Mouse (Mus musculus) intestine, embryonic 15.5 days (tissue): ENCODE measurements around the gene Dgkz. TPM values are rescaled to one million over a fixed set of nuclear protein-coding genes. Genes with fewer than 3 reads are reported as not detected.

Experiments
- ATAC-seq: fragments of 200-750 bp; cut with Nextera tagmentation; 2 replicates; pipeline ENCODE4 v1.8.0; 2017; ENCODE audit warnings: moderate TSS enrichment, moderate library complexity
- H3K27ac ChIP-seq: fragments of 300-500 bp; sonication (generic); 2 replicates; pipeline ENCODE4 v1.5.1; 2015; ENCODE audit warnings: mild to moderate bottlenecking, inconsistent platforms
- H3K27me3 ChIP-seq: fragments of 300-500 bp; sonication (generic); replicated peaks from 2 replicates; pipeline ENCODE4 v1.6.1; 2015; ENCODE audit warnings: inconsistent platforms
- H3K36me3 ChIP-seq: fragments of 300-500 bp; sonication (generic); 2 replicates; pipeline ENCODE4 v1.6.1; 2015; ENCODE audit warnings: inconsistent platforms
- H3K4me1 ChIP-seq: fragments of 300-500 bp; sonication (generic); replicated peaks from 2 replicates; pipeline ENCODE4 v1.6.1; 2015; ENCODE audit warnings: inconsistent platforms
- H3K4me2 ChIP-seq: fragments of 300-500 bp; sonication (generic); replicated peaks from 2 replicates; pipeline ENCODE4 v1.6.1; 2015; ENCODE audit warnings: mild to moderate bottlenecking, inconsistent platforms
- H3K4me3 ChIP-seq: fragments of 300-500 bp; sonication (generic); replicated peaks from 2 replicates; pipeline ENCODE4 v1.5.1; 2015; ENCODE audit warnings: inconsistent platforms
- H3K9ac ChIP-seq: fragments of 300-500 bp; sonication (generic); 2 replicates; pipeline ENCODE4 v1.6.1; 2015; ENCODE audit warnings: inconsistent platforms
- H3K9me3 ChIP-seq: fragments of 300-500 bp; sonication (generic); 2 replicates; pipeline ENCODE4 v1.6.1; 2016; ENCODE audit warnings: inconsistent platforms
- WGBS: fragments of 180-500 bp; shearing (Covaris S2); methylation state at CpG from one replicate; pipeline ENCODE4 v1.1.7; 2015; 5-methylcytosine and 5-hydroxymethylcytosine counted together
- polyA plus RNA-seq: library from polyadenylated mRNA; unstranded; fragments of >200 nt; fragmentation: Nextera tagmentation; extraction: Ambion mirVana; gene quantifications from 2 replicates; pipeline ENCODE4 v1.2.1, GENCODE M21; 2015

Dgkz gene
- polyA plus RNA-seq, 1 experiment from 2014 or later, result 60.3 TPM

DNA sequence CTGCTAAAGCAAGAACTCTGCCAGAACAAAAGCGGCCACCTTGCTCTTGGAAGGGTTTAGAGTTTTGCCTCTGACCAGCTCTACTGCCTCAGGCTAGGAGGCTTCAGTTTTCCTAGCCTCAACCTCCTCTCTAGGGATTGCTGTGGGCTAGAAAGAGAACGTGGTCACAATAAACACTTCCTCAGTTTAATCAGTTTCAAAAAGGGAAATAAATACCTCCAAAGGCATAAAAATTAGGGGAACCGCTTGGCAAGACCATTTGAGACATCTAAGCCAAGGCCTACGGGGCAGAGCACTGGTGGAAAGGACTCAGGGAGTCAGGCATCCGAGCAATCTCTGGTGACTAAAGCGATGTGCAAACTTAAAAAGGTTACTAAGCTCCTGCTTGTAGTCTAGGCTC lies 19.8 kb downstream of the Dgkz start:
- H3K4me2 ChIP-seq, result no peak overlapping the region
- no peak overlapping the region for H3K9ac ChIP-seq
- H3K9me3 ChIP-seq, result no peaks in the 10 kb centered on the region
- WGBS, result 83% methylated on average over 6 of the region's 6 CpGs
- peaks cover 70% of the 10 kb centered on the region for H3K4me1 ChIP-seq
- ATAC-seq, result no peak
- H3K27me3 ChIP-seq, result no peaks in the 10 kb centered on the region
- H3K27ac ChIP-seq, result peak overlapping the region; percentile 32
- H3K4me3 ChIP-seq, result no peak overlapping the region
- H3K36me3 ChIP-seq, result no peaks in the 10 kb centered on the region

DNA sequence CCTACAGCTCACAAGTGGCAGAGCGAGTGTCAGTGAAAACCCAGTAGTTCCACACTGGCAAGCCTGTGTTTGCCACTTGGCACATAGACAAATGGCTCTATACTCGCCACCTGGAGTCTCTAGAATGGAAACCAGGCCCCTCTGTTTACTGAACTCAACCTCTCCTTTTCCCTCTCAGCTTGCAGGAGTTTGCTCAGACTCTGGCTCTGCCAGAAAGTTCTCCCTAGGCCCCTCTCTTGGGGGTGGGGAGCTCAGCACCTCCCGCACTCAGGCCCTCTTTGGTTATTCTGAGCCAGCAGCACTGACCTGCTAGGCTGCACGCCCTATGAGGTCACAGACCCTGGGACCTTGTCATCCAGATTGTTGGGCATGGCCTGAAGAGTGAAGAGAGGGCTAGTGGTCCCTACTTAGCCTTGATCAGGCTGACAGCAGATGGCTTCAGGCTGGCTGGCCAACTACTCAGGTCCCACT lies 20.5 kb downstream of the Dgkz start:
- Histone ChIP-seq H3K27ac (0 out of 2 replicates have a peak overlapping the region, but pooled peaks have one; percentile 44), H3K4me1 (peaks cover 71% of the 10 kb centered on the region), H3K9me3 (no peaks in the 10 kb centered on the region), H3K9ac (no peak overlapping the region), H3K36me3 (no peaks in the 10 kb centered on the region), H3K4me2 (no peak overlapping the region), H3K4me3 (no peak overlapping the region), H3K27me3 (no peaks in the 10 kb centered on the region)
- WGBS, result 64% methylated on average over 4 of the region's 4 CpGs
- ATAC-seq, result no peak

DNA sequence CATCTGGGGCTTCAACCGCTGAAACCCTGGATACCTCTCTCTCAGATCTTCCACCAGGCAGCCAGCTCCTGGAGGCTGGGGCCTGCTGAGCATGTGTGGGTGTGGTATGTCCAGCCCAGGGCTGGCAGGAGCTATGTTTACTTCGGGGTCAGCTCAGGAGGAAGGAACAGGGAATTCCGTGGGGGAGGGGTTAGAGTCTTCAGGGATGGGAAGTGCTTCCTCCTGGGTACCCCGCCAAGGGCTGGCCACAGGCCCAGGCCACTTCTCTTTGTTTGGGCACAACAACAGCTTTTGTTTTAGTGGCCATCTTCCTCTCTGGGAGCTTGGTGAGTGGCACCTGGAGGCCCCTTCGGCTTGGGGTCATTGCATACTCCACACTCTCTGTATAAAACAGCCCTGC lies 21.8 kb downstream of the Dgkz start:
- Histone ChIP-seq H3K4me2 (no peak overlapping the region), H3K27ac (peak overlapping the region; percentile 45)

DNA sequence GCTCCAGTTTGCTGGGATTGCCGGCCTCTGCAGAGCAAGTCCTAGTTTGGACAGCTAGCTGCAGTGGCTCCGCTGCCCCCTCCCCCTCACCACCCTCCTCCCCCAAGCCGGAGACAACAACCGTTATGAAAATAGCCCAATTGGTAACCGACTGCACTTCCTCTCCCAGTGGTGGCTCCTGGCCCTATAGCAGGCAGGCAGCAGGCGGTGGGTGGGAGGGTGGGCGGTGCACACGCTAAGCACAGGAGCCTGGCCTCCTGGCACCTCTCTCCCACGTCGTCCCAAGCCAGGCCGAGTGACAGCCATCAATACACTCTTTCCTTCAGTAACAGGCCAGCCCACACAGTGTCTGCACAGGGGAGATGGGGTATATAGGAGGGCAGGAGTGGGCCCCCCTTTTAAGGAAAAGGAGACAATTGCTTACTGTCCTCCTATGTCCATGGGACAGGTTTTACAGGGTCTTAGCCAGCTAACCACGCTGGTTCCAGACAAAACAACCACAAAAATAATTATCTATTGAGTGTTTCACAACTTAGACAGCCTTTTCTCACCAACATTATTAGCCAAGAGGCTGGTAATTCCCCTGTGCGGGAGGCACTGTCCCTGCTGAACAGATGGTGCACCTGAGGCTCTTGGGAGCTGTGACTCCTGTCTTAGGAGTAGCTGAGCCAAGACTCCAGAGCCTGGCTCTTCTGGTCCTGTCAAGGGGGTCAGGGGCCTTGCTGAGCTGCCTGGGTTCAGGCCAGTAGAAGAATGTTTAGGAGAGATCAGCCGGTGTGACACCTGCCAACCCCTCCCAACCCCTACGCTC lies 25.2 kb downstream of the Dgkz start:
- Histone ChIP-seq H3K27me3 (no peaks in the 10 kb centered on the region), H3K4me3 (no peak overlapping the region), H3K9me3 (no peaks in the 10 kb centered on the region), H3K27ac (peak overlapping the region; percentile 75), H3K4me1 (peaks cover 67% of the 10 kb centered on the region), H3K4me2 (peak overlapping the region; percentile 48), H3K36me3 (no peaks in the 10 kb centered on the region), H3K9ac (peak overlapping the region; percentile 22)
- ATAC-seq, result peak; percentile 58
- 18% methylated on average over 15 of the region's 15 CpGs for whole genome bisulfite sequencing

More for the DNA sequence above, 21.8 kb downstream of the Dgkz start:
- ATAC-seq, result 0 out of 2 replicates have a peak, but pooled peaks have one; percentile 24
- H3K4me3 ChIP-seq, result no peak overlapping the region
- H3K9me3 ChIP-seq, result no peaks in the 10 kb centered on the region
- H3K9ac ChIP-seq, result no peak overlapping the region
- H3K4me1 ChIP-seq, result peaks cover 71% of the 10 kb centered on the region
- 11% methylated on average over 5 of the region's 5 CpGs for WGBS
- H3K27me3 ChIP-seq, result no peaks in the 10 kb centered on the region
- no peaks in the 10 kb centered on the region for H3K36me3 ChIP-seq

DNA sequence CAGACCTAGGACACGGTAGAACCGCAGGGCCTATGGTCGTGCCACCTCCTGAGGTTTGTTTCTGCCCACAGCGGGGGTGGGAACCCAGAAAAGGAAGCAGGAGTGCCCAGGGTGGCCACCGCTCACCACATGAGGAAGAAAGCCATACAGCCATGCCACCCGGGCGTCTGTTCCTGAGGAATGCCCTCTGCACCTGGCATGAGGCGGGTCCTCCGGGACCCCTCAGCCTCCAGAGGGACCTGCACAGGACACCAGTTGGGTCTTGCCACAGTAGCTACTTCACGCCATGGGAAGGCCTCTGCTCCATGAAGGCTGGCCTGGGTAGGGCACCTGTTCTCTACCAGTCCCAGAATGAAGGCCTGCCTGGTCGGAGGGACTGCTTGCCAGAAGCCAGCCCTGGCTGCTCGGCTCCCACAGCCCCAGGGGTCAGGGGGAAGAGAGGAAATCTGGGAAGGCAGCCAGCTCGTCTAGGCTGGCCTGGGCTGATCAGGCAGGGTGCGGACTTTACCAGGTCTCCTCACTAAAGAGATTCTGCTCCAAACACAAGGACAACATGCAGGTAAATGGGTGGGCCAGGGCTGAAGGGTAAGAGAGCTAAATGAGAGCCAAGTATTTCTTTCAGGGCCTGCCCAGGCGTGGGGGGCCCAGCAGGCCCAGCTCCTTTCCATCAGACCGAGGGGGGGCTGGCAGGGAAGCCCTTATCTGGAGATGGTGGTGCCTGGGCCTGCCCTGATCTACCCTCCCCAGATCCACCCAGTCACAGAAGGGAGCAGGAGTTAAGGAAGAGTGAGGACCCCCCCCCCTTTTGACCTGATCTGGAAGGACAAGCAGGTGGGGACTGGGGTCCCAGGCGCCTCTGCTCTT lies 26.0 kb downstream of the Dgkz start:
- Histone ChIP-seq H3K27ac (peak overlapping the region; percentile 75), H3K9me3 (no peaks in the 10 kb centered on the region), H3K4me3 (no peak overlapping the region), H3K9ac (peak overlapping the region; percentile 22), H3K36me3 (no peaks in the 10 kb centered on the region), H3K4me1 (peaks cover 66% of the 10 kb centered on the region), H3K4me2 (peak overlapping the region; percentile 48), H3K27me3 (no peaks in the 10 kb centered on the region)
- ATAC-seq, result peak; percentile 11
- 69% methylated on average over 17 of the region's 17 CpGs for WGBS

DNA sequence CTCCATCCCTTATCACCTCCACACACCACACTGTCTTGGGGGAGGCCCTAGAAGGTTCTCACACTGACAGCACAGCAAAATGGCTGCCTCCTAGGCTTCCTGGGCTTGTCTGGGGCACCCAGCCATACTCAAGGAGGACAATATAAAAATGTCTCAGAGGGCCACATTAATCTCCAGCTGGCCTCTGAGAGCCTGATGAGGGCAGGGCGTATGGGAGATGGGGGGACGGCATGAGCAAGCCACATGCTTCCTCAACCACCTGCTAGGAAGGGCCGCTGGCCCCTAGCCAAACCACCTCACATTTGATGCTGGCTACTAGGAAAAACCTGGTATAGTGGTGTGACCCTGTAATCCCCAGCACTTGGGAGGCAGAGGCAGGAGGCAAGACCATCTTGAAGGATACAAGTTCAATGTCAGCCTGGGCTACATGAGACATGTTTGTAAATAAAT lies 26.8 kb downstream of the Dgkz start:
- H3K9me3 ChIP-seq, result no peaks in the 10 kb centered on the region
- H3K4me2 ChIP-seq, result no peak overlapping the region
- ATAC-seq, result no peak
- no peak overlapping the region for H3K9ac ChIP-seq
- H3K4me1 ChIP-seq, result peaks cover 64% of the 10 kb centered on the region
- 66% methylated on average over 3 of the region's 3 CpGs for WGBS
- H3K36me3 ChIP-seq, result no peaks in the 10 kb centered on the region
- H3K27ac ChIP-seq, result no peak overlapping the region; the same call in 1 of the 2 replicates
- no peaks in the 10 kb centered on the region for H3K27me3 ChIP-seq
- no peak overlapping the region for H3K4me3 ChIP-seq

DNA sequence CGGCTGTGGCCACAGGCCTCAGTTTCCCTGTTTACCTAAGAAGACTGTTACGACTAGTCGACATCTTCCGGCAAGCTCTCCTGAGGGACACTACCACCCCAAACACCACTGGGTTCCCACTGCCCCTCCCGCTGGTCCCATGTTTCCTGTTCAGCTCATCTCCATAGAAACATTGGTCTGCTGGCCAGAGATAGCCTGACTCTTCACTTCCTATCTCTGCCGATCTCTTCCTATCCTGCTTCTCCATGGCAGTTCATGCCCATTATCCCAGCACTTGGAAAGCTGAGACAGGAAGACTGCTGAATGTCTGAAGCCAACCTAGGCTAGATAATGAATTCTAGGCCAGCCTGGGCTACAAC lies 27.5 kb downstream of the Dgkz start:
- no peaks in the 10 kb centered on the region for H3K27me3 ChIP-seq
- peak overlapping the region; percentile 17; the same call in 1 of the 2 replicates for H3K4me2 ChIP-seq
- H3K9ac ChIP-seq, result 0 out of 2 replicates have a peak overlapping the region, but pooled peaks have one; percentile 0
- 64% methylated on average over 6 of the region's 6 CpGs for WGBS
- no peak for ATAC-seq
- no peaks in the 10 kb centered on the region for H3K9me3 ChIP-seq
- peaks cover 58% of the 10 kb centered on the region for H3K4me1 ChIP-seq
- H3K27ac ChIP-seq, result 0 out of 2 replicates have a peak overlapping the region, but pooled peaks have one; percentile 45
- no peak overlapping the region for H3K4me3 ChIP-seq
- no peaks in the 10 kb centered on the region for H3K36me3 ChIP-seq

- ATAC-seq, result peak; percentile 34
- no peaks in the 10 kb centered on the region for H3K9me3 ChIP-seq
- H3K36me3 ChIP-seq, result no peaks in the 10 kb centered on the region
- no peaks in the 10 kb centered on the region for H3K27me3 ChIP-seq
- 60% methylated on average over 11 of the region's 11 CpGs for WGBS
- 0 out of 2 replicates have a peak overlapping the region, but pooled peaks have one; percentile 0 for H3K9ac ChIP-seq
- peak overlapping the region; percentile 45 for H3K27ac ChIP-seq
- no peak overlapping the region for H3K4me3 ChIP-seq
- peak overlapping the region; percentile 17; the same call in 1 of the 2 replicates for H3K4me2 ChIP-seq
- H3K4me1 ChIP-seq, result peaks cover 58% of the 10 kb centered on the region
Measured at GRCm38 (mm10) chr2:91947397-91948150, 28.1 kb downstream of the Dgkz start.

DNA sequence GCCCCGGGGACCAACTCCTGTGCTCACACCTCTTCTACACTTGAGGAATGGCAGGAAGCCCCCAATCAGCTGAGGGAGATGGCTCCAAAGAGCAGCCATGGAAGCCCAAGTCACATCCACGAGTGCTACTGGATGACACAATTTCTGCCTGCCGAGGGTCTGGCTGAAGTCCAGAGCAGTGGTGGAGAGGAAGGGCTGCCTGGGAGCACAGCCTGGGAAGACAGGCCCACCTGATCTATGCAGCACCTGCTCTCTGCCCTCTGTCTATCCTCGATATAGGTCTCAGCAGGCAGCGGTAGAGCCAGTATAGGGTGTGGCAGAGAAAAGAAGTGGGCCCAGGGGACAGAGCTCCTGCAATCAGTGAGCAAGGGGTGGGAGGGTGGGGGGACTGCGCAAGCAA lies 28.8 kb downstream of the Dgkz start:
- H3K4me1 ChIP-seq, result peaks cover 58% of the 10 kb centered on the region
- H3K9ac ChIP-seq, result no peak overlapping the region; the same call in 1 of the 2 replicates
- no peak overlapping the region for H3K27ac ChIP-seq
- H3K27me3 ChIP-seq, result no peaks in the 10 kb centered on the region
- peak; percentile 48 for ATAC-seq
- WGBS, result 41% methylated on average over 6 of the region's 6 CpGs
- H3K4me3 ChIP-seq, result no peak overlapping the region
- no peaks in the 10 kb centered on the region for H3K9me3 ChIP-seq
- no peak overlapping the region for H3K4me2 ChIP-seq
- 0 out of 2 replicates have a peak, but pooled peaks cover 1% of the 10 kb centered on the region for H3K36me3 ChIP-seq

- WGBS, result 92% methylated on average over 18 of the region's 18 CpGs
- peak within 1 kb of the TSS; percentile 5; the same call in 1 of the 2 replicates for H3K9ac ChIP-seq
Measured at GRCm38 (mm10) chr2:91945483-91945882, 30.2 kb downstream of the Dgkz start, which contains the start of gene Gm9821. Gene Gm9821, plus strand, starts transcription at chr2:91945703.

DNA sequence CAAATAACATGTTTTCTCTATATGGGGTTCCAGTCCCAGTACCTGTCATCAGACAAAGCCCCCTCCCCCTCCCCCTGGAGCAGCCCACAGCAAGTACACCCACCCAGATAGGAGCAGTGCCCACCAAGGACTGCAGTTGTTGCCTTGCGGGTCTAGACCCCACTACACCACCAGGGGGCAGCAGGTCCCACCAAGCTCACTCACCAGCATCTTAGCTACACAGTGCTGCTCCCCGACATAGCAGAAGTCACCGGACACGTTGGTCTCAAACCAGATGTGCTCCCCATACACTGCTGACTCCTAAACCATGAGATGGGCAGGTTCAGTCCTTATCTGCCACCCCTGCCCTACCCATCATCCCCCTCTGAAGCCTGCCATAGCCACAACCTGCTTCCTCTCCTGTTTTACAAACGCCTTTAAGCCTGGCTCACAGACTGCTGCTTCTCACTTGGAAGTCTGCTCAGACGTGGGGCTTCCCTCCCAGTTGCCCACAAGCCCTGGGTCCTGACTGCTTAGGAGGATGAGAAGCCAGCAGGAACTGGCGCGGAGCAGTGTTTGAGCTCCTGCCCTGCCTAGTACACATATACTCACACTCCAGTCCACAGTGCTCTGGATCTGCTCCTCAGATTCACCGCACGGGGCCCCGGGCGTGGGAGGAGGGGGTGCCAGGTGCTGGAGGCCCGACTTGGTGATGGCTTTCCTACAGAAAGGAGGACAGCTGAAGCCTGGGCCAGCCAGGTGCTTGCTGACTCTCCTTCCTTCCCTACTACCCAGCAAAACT lies 31.3 kb downstream of the Dgkz start:
- ATAC-seq, result peak; percentile 60
- no peak overlapping the region for H3K27ac ChIP-seq
- 43% methylated on average over 13 of the region's 13 CpGs for WGBS

More at GRCm38 (mm10) chr2:91945483-91945882, 30.2 kb downstream of the Dgkz start, which contains the start of gene Gm9821:
- no peak within 1 kb of the TSS for H3K4me2 ChIP-seq
- H3K27ac ChIP-seq, result no peak within 1 kb of the TSS
- no peak within 1 kb of the TSS for H3K4me3 ChIP-seq
- H3K4me1 ChIP-seq, result peaks cover 53% of the 10 kb centered on the region
- H3K36me3 ChIP-seq, result peaks cover 7% of the 10 kb centered on the region
- ATAC-seq, result no peak
- no peaks in the 10 kb centered on the region for H3K9me3 ChIP-seq
- no peaks in the 10 kb centered on the region for H3K27me3 ChIP-seq

More for the DNA sequence above, 31.3 kb downstream of the Dgkz start:
- peaks cover 18% of the 10 kb centered on the region for H3K36me3 ChIP-seq
- H3K4me2 ChIP-seq, result no peak overlapping the region
- no peak overlapping the region for H3K4me3 ChIP-seq
- peak overlapping the region; percentile 5; the same call in 1 of the 2 replicates for H3K9ac ChIP-seq
- H3K4me1 ChIP-seq, result peaks cover 42% of the 10 kb centered on the region
- no peaks in the 10 kb centered on the region for H3K9me3 ChIP-seq
- no peaks in the 10 kb centered on the region for H3K27me3 ChIP-seq
